Mouse (Mus musculus): ENCODE data around the gene Lnx2. TPM values are rescaled to one million over a fixed set of nuclear protein-coding genes. Genes with fewer than 3 reads are reported as not detected.

Lnx2 gene
- polyA plus RNA-seq (2012; rRNA removed; ENCODE audit: low replicate concordance): 21.9 and 41.0 TPM in 2 replicates

DNA sequence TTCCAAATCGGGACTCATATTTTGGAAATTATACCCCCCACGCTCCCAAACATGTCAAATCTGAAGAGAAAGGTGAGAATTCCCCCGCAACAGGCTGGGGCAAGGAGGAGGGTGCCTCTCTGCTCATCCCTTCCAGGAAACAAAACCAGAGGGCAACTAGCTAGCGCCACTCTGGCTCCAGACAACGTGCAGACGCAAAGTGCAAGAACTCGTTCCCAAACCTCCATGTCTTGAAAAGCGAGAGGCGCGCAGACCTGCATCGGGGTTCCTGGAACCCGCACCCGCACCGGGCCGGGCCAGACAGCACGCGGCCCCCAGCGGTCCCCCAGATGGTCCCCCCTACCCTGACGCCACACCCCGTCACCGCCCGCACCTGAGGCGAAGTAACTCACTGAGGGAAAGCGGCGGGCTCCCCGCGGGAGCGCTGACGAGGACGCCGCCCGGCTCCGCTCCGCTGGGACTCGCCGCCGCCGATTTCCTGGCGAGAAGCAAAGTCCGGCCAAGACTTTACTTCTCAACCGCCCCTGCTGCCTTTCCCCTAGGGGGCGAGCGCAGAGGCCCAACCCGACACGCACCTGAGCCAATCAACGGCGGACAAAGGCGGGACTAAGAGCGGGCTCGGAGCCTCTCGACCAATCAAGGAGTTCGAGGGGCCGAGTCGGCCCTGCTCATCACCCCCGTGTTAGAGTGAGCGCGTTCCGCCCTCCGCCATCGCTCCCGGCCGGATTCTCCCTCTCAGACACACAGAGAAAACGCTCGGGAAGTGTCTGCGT, at the start of gene Lnx2:
Lnx2 (minus strand) TSS at position 561 of the 773 bp plus-strand sequence.

DNA sequence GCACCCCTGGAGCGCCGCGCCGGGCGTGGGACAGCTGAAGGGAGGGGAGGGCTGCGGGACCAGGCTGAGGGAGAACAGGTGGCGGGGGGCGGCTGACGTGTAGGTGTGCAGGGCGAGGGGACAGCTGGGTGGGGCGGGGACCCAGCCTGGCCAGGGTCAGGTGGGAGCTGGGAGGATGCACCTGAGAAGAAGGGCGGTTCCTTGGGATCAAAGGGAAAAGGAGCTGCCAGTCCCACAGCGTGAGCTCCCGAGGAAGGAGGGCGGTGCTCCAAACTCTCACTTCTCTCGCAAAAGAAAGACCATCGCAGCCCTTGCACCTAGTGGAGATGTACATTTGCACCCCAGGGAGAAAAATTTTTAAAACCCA, 396 bp upstream of the Lnx2 start, which contains the start of gene Polr1d:
Polr1d (plus strand) TSS at position 252 of the 367 bp plus-strand sequence.

Other genes with a start within 250 kb of the Lnx2 start
- gene Rpl21, start 243.7 kb downstream of the Lnx2 start, polyA plus RNA-seq (2012; rRNA removed; ENCODE audit: low replicate concordance): 63.0 and 87.3 TPM in 2 replicates
- 8.7 and 12.7 TPM in 2 replicates for gene Rasl11a, start 231.5 kb downstream of the Lnx2 start, polyA plus RNA-seq (2012; rRNA removed; ENCODE audit: low replicate concordance)
- 39.5 and 57.6 TPM in 2 replicates for gene Gtf3a, start 127.9 kb downstream of the Lnx2 start, polyA plus RNA-seq (2012; rRNA removed; ENCODE audit: low replicate concordance)
- 11.3 and 11.6 TPM in 2 replicates for gene Mtif3, start 112.8 kb downstream of the Lnx2 start, polyA plus RNA-seq (2012; rRNA removed; ENCODE audit: low replicate concordance)
- 60.8 and 66.7 TPM in 2 replicates for gene Polr1d, start 464 bp upstream of the Lnx2 start, polyA plus RNA-seq (2012; rRNA removed; ENCODE audit: low replicate concordance)
- gene Gsx1, start 112.1 kb upstream of the Lnx2 start, polyA plus RNA-seq (2012; rRNA removed; ENCODE audit: low replicate concordance): not detected in 2 replicates
- gene Pdx1, start 193.4 kb upstream of the Lnx2 start, polyA plus RNA-seq (2012; rRNA removed; ENCODE audit: low replicate concordance): not detected in 2 replicates
- gene Cdx2, start 230.7 kb upstream of the Lnx2 start, polyA plus RNA-seq (2012; rRNA removed; ENCODE audit: low replicate concordance): not detected in 2 replicates
- not detected in 2 replicates for gene Urad, start 245.9 kb upstream of the Lnx2 start, polyA plus RNA-seq (2012; rRNA removed; ENCODE audit: low replicate concordance)